Mouse (Mus musculus) ovary, postnatal 10 days (tissue): ENCODE data around the gene Gm8926.
"Not testable (repeated sequence)": the region's sequence is repeated elsewhere in the genome, so short reads cannot be mapped to it uniquely, and the experiment has no call there.

ENCODE experiments used
- DNase-seq: peaks from one replicate; pipeline ENCODE4 v3.0.0; 2022; ENCODE audit warnings: low spot score

The Gm8926 gene

GRCm38 (mm10) chr5:11770248-11770647 lies at the start of gene Gm8926:
Gm8926 (plus strand) TSS chr5:11770548.
- DNase-seq, result not testable (repeated sequence)
